Mouse (Mus musculus) adrenal gland, adult 2 months (tissue): ENCODE measurements around the gene Fez2. TPM values are rescaled to one million over a fixed set of nuclear protein-coding genes. Genes with fewer than 3 reads are reported as not detected.
A peak's percentile ranks its signal among the peaks of the same experiment; 100 is the strongest.

ENCODE experiments used
- DNase-seq: peaks from one replicate; pipeline ENCODE4 v3.0.0; 2021
- polyA plus RNA-seq: library from polyadenylated mRNA; depleted of rRNA; stranded (reverse); fragments of >200 nt; gene quantifications from 2 replicates; pipeline ENCODE4 v1.2.3, GENCODE M21; 2012
- total RNA-seq, 2 experiments: library from RNA; stranded (reverse); gene quantifications; 2 replicates each; pipeline ENCODE4 v1.2.3; 2021

The Fez2 gene
- total and polyA plus RNA-seq, 3 experiments = 38.3 to 70.7 (median 59.1) TPM

- DNase-seq = peak; percentile 68
Measured at GRCm38 (mm10) chr17:78407581-78407980, 10.4 kb downstream of the Fez2 start.

- no peak for DNase-seq
Measured at GRCm38 (mm10) chr17:78406854-78407253, 11.1 kb downstream of the Fez2 start.

- peak; percentile 52 for DNase-seq
Measured at GRCm38 (mm10) chr17:78405336-78405735, 12.6 kb downstream of the Fez2 start.

GRCm38 (mm10) chr17:78403804-78404203 lies 14.1 kb downstream of the Fez2 start:
- DNase-seq = no peak

GRCm38 (mm10) chr17:78403229-78403628 lies 14.7 kb downstream of the Fez2 start:
- DNase-seq = no peak

- no peak for DNase-seq
Measured at GRCm38 (mm10) chr17:78402174-78402573, 15.8 kb downstream of the Fez2 start.

- DNase-seq = no peak
Measured at GRCm38 (mm10) chr17:78401713-78402112, 16.2 kb downstream of the Fez2 start.

GRCm38 (mm10) chr17:78401311-78401710 lies 16.6 kb downstream of the Fez2 start:
- no peak for DNase-seq

GRCm38 (mm10) chr17:78400130-78400840 lies 17.7 kb downstream of the Fez2 start:
- DNase-seq = no peak

GRCm38 (mm10) chr17:78392401-78393087 lies 25.4 kb downstream of the Fez2 start:
- no peak for DNase-seq

GRCm38 (mm10) chr17:78389573-78389972 lies 28.4 kb downstream of the Fez2 start:
- DNase-seq = no peak

- DNase-seq = no peak
Measured at GRCm38 (mm10) chr17:78388101-78388847, 29.7 kb downstream of the Fez2 start.

GRCm38 (mm10) chr17:78387665-78388064 lies 30.3 kb downstream of the Fez2 start:
- DNase-seq = peak; percentile 66

- DNase-seq = no peak
Measured at GRCm38 (mm10) chr17:78382321-78382720, 35.6 kb downstream of the Fez2 start.

GRCm38 (mm10) chr17:78379730-78380245 lies 38.2 kb downstream of the Fez2 start:
- no peak for DNase-seq

- no peak for DNase-seq
Measured at GRCm38 (mm10) chr17:78379079-78379729, 38.7 kb downstream of the Fez2 start.

- no peak for DNase-seq
Measured at GRCm38 (mm10) chr17:78376587-78376986, 41.4 kb downstream of the Fez2 start.

GRCm38 (mm10) chr17:78374756-78375155 lies 43.2 kb downstream of the Fez2 start:
- DNase-seq = no peak

GRCm38 (mm10) chr17:78373849-78374248 lies 44.1 kb downstream of the Fez2 start:
- DNase-seq = no peak

GRCm38 (mm10) chr17:78373174-78373573 lies 44.8 kb downstream of the Fez2 start:
- DNase-seq = no peak

- DNase-seq = no peak
Measured at GRCm38 (mm10) chr17:78370445-78370844, 47.5 kb downstream of the Fez2 start.

- DNase-seq = no peak
Measured at GRCm38 (mm10) chr17:78368481-78368880, 49.5 kb downstream of the Fez2 start.
